Mouse (Mus musculus): ENCODE data around the gene Acer3.

Acer3 gene

GRCm38 (mm10) chr7:98321083-98321482, at the start of gene Acer3:
Gene Acer3 (minus strand): TSS chr7:98321208.
- no peak for DNase-seq

DNA sequence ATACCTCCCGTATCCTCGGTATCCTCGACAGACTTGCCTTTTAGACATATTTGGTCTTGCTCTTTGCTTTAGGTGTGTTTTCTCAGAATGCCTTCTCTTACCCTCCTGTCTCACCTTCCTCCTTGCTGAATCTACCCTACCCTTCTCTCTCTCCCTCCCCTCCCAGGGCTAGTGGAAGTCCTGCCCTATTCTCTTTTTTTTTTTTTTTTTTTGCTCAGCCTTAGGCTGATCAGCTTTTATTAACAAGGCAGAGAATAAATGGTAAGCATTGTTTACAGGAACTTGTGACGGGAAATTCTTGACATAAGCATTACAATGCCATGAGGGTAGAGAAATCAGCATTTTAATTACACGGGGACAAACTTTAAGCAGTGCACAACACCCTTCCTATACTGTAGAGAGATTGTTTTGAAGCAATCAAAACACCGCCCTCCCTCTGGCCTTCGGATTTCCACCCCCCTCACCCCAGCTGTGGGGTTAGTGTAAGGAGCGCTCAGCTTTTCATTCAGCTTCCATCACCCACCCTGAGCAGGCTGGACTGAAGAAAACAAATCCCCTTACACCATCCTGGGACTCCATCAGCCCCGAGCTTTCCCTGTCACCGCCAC, 48.9 kb upstream of the Acer3 start:
- no peak for DNase-seq

DNA sequence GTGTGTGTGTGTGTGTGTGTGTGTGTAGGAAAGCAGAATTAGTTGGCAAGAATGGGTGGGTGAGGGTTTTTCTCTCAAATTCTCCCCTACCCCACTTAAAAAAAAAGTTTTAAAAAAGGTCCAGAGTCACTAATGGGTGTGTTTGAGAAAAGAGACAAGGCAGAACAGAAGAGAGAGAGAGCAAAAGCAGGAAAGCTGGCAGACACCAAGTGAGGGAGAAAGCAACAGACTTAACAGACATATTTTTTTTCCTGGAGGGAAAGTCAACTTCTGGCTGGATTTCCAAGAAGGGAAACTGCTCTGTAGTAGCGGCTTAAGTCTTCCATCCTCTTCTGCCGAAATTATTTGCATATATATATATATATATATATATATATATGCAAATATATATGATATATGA, 40.7 kb upstream of the Acer3 start:
- DNase-seq: no peak

DNA sequence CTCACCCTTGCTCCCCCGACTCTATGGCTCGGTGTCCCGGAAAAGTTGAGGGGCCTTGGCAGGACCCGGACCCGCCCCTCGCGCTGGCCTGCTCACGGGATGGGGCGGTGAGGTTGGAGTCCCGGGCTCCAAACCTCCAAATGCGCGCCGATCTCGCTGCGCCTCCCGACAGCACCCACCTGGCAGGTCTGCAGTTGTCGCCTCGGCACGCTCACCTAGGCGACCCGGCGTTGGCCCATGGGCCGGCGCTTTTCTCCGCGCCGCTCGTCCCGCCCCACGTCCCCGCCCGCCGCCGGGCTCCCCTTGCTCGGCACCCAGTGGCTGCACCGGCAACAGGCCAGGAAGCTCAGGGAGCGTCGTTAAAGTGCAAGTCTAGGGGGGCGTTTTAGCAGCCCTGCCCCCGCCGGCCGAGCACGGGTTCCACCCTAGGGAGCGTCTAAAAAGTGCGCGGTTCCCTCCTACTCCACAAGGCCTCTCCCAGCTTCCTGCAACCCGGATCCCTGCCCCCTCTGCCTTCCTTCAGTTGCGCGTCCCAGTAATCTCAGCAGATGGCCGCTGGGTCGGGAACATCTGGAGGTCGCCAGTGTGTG, 40.1 kb upstream of the Acer3 start, which contains the start of gene Tsku:
Gene Tsku (minus strand): TSS at position 266 of the 590 bp plus-strand sequence.
- DNase-seq: peak; percentile 32 to 47

- DNase-seq: no peak
Measured at GRCm38 (mm10) chr7:98360621-98360990, 39.6 kb upstream of the Acer3 start.

DNA sequence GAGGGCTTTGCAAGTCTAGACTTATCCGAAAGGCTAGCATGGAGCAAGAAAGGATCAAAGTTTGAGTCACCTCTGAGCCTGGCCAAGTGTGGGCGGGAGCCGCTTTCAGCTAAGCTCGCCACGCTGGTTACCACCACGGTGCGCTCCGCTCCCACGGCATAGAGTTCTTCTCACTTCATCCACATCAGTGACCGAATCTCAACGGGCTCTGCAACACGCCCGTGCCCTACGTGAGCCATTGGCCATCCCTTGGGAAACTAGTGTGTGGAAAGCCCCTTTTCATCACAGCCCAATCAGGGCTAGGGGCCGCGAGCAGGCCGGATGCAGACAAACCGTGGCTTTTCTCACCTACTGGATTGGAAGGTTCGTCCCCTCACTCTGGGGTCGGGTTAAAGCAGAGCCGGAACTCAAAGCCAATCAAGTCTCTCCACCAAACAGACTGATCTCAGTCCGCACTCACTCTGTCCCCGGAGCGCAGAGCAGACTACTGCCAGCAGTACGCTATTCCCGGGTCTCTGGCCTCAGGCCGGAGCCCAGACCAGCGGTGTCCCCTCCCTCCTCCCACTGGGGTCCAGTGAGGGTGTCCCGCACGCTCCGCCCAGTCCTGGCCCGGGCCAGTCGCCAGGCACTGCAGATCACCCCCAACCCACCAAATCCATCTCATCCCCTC, 39.1 kb upstream of the Acer3 start:
- DNase-seq: no peak

DNA sequence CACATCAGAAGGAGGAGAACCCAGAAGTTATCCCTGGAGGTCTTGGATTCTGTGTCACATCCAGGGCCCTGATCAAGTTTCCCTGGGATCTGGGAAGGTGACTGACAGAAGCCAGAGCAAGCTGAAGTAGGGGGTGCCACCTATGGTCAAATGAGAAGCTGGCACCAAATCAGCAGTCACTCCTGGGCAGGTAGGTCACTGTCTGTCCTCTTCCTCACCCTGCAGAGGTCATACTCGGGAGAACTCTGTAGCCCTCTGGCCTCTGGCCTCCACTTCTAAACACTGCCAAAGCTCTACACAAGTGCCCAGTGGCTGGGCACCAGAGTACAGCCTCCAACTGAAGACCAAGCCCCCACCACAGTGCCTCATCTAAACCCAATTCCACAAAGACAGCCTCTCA, 37.0 kb upstream of the Acer3 start:
- no peak for DNase-seq

DNA sequence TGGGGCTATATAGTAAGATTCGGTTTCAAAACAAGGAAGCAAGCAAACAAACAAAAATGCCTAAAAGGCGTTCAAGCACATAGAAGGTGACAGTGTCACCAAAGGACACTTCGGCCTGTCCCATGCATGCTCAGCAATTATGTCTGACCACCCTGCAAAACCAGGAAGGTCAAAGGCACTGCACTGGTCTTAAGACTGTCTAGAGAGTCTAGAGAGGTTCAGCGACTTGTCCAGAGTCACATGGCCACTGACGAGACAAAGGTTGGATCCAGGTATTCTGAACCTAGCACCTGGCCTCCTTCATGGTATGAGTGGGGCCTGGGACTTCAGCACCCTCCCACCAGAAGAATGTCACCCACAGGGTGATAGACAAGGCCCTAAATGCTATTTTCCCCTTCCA, 36.3 kb upstream of the Acer3 start:
- no peak for DNase-seq

- DNase-seq: no peak
Measured at GRCm38 (mm10) chr7:98354921-98355310, 33.9 kb upstream of the Acer3 start.

GRCm38 (mm10) chr7:98354160-98354920, 33.3 kb upstream of the Acer3 start:
- no peak for DNase-seq

- DNase-seq: no peak
Measured at GRCm38 (mm10) chr7:98353616-98354015, 32.6 kb upstream of the Acer3 start.

- DNase-seq: no peak
Measured at GRCm38 (mm10) chr7:98351523-98351922, 30.5 kb upstream of the Acer3 start.

- DNase-seq: no peak
Measured at GRCm38 (mm10) chr7:98349821-98350220, 28.8 kb upstream of the Acer3 start.

GRCm38 (mm10) chr7:98349096-98349495, 28.1 kb upstream of the Acer3 start:
- peak; percentile 52 to 85 for DNase-seq

DNA sequence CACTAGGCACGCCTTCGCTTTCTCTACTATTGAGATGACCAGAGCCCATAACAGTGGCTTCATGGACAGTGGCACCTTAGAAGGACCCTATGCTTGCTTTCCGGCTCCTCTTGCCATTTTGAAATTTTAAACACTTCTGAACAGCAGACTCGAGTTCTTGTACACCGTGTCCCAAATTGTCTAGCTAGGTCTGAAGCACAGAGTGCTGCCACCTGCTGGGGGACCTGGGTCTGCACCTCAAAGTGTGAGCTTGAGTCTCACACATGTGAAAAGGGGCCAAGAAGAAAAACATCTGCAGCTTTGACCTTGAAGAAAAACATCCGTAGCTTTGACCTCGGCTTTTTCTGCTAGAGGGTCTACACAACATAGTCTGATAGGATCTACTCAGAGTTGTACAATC, 27.0 kb upstream of the Acer3 start:
- DNase-seq: peak; percentile 27 to 67

DNA sequence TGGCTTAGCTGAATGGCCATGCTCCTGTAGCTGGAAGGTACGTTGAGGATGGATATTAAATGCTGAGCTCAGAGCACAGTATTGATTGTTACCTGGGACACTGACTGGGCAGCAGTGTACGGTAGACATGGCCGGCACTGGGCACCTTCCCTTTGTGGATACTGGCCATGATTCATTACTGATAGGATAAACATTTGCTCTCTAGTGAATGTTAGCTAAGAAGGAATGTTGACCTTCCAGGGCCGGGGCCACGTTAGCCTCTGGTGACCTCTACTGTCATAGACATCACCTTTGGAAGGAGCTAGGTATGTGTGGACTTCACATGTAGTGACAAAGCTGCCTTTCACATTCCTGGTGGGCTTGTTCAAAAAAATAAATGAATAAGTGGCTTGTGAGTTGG, 26.5 kb upstream of the Acer3 start:
- DNase-seq: no peak

GRCm38 (mm10) chr7:98345036-98345435, 24.0 kb upstream of the Acer3 start:
- DNase-seq: no peak

DNA sequence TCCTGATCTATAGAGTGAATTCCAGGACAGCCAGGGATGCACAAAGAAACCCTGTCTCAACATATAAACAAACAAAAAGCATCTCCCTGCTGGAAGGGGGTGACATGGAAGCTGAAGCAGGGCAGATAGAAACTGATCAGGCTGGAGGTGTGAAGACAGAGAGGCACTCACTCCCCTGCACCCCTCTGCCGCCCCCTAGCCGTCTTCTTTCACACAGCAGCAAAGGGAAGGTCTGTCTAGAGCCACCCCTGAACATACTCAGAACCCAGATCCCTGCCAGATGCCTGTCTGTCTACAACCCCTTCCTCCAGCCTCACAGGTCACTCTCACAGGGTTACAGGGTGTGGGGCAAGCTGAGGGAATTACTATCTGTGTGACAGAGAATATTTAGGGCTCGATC, 23.4 kb upstream of the Acer3 start:
- DNase-seq: peak; percentile 15 to 60

DNA sequence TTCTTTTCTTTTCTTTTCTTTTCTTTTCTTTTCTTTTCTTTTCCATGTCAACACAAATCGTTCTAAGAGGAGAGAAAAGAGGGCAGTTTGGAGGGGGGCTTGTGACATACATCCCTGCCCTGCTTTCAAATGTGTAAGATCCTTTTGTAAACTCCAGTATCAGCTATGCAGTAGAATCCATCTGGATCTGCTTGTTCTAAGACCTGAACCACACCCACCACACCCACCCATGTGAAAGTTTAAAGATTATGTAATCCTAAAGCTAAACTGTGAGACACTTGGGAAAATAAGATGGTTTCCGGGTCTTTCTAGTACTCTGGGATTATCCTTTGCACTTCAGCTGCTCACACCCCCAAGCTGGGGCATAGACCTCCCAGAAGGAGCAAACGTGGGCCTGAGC, 21.2 kb upstream of the Acer3 start:
- no peak for DNase-seq

DNA sequence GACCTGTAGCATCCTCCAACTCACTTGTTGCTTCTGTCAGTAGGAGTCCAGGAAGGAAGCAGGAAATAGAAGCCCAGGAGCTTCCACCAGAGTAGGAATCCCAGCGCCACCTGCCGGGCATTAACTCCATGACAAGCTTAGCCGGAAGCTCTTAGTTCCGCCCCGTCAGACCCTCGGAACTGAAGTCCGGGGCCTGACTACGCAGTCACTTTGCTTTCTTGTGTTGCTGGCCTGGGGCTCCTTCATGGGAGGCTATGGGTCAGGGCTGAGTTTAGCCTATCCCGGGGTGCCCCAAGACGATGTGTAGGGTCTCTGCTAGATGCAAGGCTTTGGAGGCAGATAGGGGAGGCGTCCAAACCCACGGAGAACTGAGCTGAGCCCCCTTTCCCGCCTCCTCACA, 20.5 kb upstream of the Acer3 start:
- DNase-seq: peak; percentile 65 to 86

GRCm38 (mm10) chr7:98340343-98340742, 19.3 kb upstream of the Acer3 start:
- no peak for DNase-seq

- no peak for DNase-seq
Measured at GRCm38 (mm10) chr7:98333987-98334386, 13.0 kb upstream of the Acer3 start.

- DNase-seq: no peak
Measured at GRCm38 (mm10) chr7:98333507-98333906, 12.5 kb upstream of the Acer3 start.

Measured in spleen, adult 18-20 months (tissue).